Mouse (Mus musculus): ENCODE results near the gene Nckipsd. TPM values are rescaled to one million over a fixed set of nuclear protein-coding genes. Genes with fewer than 3 reads are reported as not detected.

Nckipsd gene
- total and polyA plus RNA-seq, 3 experiments: 6.4 to 13.2 (median 6.6) TPM

- Histone ChIP-seq H3K4me3 (replicated peaks in 1 of 3; ENCODE audit: low read depth in 2 of 3, low read length in 2 of 3, poor library complexity in 1 of 3) (peak overlapping the region in 1 of 3 experiments; percentile 12), H3K9me3 (replicated peaks; ENCODE audit: low read length) (no peaks in the 10 kb centered on the region), H3K9ac (ENCODE audit: insufficient read depth, low read depth) (no peak overlapping the region), H3K4me1 (ENCODE audit: control insufficient read depth in 1 of 2, insufficient read depth in 2 of 2) (peaks cover 43 to 86% of the 10 kb centered on the region in 2 experiments), H3K27ac (ENCODE audit: insufficient read depth, low read depth) (peak overlapping the region; percentile 70; the same call in 1 of the 2 replicates), H3K79me2 (replicated peaks; ENCODE audit: control insufficient read depth, extremely low read depth, insufficient read depth, poor library complexity, severe bottlenecking) (peaks cover 69% of the 10 kb centered on the region), H3K4me2 (ENCODE audit: insufficient read depth, low read depth, poor library complexity, severe bottlenecking) (peak overlapping the region; percentile 18), H3K27me3 (replicated peaks) (no peaks in the 10 kb centered on the region), H3K36me3 (replicated peaks in 1 of 2; ENCODE audit: control insufficient read depth in 1 of 2, insufficient read depth in 1 of 2, low read length in 1 of 2) (peaks cover 4 to 28% of the 10 kb centered on the region in 2 experiments)
- peak; percentile 58 for DNase-seq (ENCODE audit: extremely low read depth)
- in situ Hi-C loops (cut with MboI; ENCODE audit: low pct_ligation_motif_present, low pct_unique_long_range_greater_than_20kb, low sequenced_read_pairs): no loop called here
- TF ChIP-seq HCFC1 (IDR thresholded peaks at IDR 0.05; ENCODE audit: low read depth, low read length): no peak
- TF ChIP-seq IRF4 (IDR thresholded peaks at IDR 0.05; ENCODE audit: low read depth, low read length): peak; percentile 52; the same call in 1 of the 2 replicates
- TF ChIP-seq SMC3 (IDR thresholded peaks at IDR 0.05; ENCODE audit: low read depth, low read length): no peak
- no peak for TF ChIP-seq MAX (IDR thresholded peaks at IDR 0.05; ENCODE audit: low read length)
- TF ChIP-seq MAZ (IDR thresholded peaks at IDR 0.05; ENCODE audit: low read depth, low read length): no peak
- TF ChIP-seq RCOR1 (conservative IDR thresholded peaks at IDR 0.05; ENCODE audit: low read depth, low read length): no peak
- TF ChIP-seq POLR2AphosphoS2 (IDR thresholded peaks at IDR 0.05; ENCODE audit: low read depth, low read length): no peak
- TF ChIP-seq RAD21 (IDR thresholded peaks at IDR 0.05; ENCODE audit: low read depth, low read length): no peak
- TF ChIP-seq MAFK (IDR thresholded peaks at IDR 0.05; ENCODE audit: insufficient replicate concordance, low read length): no peak
- no peak for TF ChIP-seq ELF1 (IDR thresholded peaks at IDR 0.05; ENCODE audit: low read depth, low read length)
- no peak for TF ChIP-seq MYC (IDR thresholded peaks at IDR 0.05; ENCODE audit: low read depth, low read length)
- TF ChIP-seq USF2 (conservative IDR thresholded peaks at IDR 0.05; ENCODE audit: low read depth, low read length): no peak
- no peak for TF ChIP-seq ZC3H11A (IDR thresholded peaks at IDR 0.05; ENCODE audit: low read depth, low read length)
- TF ChIP-seq MXI1 (IDR thresholded peaks at IDR 0.05; ENCODE audit: low read depth, low read length): no peak
- TF ChIP-seq NELFE (IDR thresholded peaks at IDR 0.05; ENCODE audit: low read depth, low read length): no peak
- TF ChIP-seq ZNF384 (IDR thresholded peaks at IDR 0.05; ENCODE audit: low read depth, low read length): no peak
- no peak for TF ChIP-seq UBTF (IDR thresholded peaks at IDR 0.05; ENCODE audit: low read depth, low read length)
- no peak for TF ChIP-seq ZKSCAN1 (IDR thresholded peaks at IDR 0.05; ENCODE audit: borderline replicate concordance, low read depth, low read length)
- TF ChIP-seq JUN (IDR thresholded peaks at IDR 0.05; ENCODE audit: insufficient read depth, low read depth, low read length): peak; percentile 72
- no peak for TF ChIP-seq USF1 (IDR thresholded peaks at IDR 0.05; ENCODE audit: low read depth, low read length)
- TF ChIP-seq KAT2A (IDR thresholded peaks at IDR 0.05; ENCODE audit: insufficient replicate concordance, low read length): no peak
- TF ChIP-seq CHD2 (IDR thresholded peaks at IDR 0.05; ENCODE audit: low read length): no peak
- TF ChIP-seq CTCF (conservative IDR thresholded peaks at IDR 0.05 in 1 of 2, IDR thresholded peaks at IDR 0.05 in 1 of 2; ENCODE audit: low read depth in 2 of 2, low read length in 2 of 2): no peak
- no peak for TF ChIP-seq NRF1 (IDR thresholded peaks at IDR 0.05; ENCODE audit: low read depth, low read length)
- peak; percentile 87 for TF ChIP-seq ETS1 (conservative IDR thresholded peaks at IDR 0.05; ENCODE audit: low read depth, low read length)
- TF ChIP-seq SIN3A (IDR thresholded peaks at IDR 0.05; ENCODE audit: low read length): no peak
- TF ChIP-seq E2F4 (IDR thresholded peaks at IDR 0.05; ENCODE audit: insufficient replicate concordance, low read depth, low read length): no peak
- no peak for TF ChIP-seq TBP (conservative IDR thresholded peaks at IDR 0.05; ENCODE audit: low read depth, low read length)
- no peak for TF ChIP-seq PAX5 (IDR thresholded peaks at IDR 0.05; ENCODE audit: low read length)
- TF ChIP-seq ZMIZ1 (IDR thresholded peaks at IDR 0.05; ENCODE audit: low read depth, low read length): no peak
- TF ChIP-seq CHD1 (IDR thresholded peaks at IDR 0.05; ENCODE audit: low read depth, low read length): no peak
- peak; percentile 63; the same call in 1 of the 2 replicates for TF ChIP-seq EP300 (IDR thresholded peaks at IDR 0.05; ENCODE audit: low read length)
- TF ChIP-seq POLR2A (IDR thresholded peaks at IDR 0.05; ENCODE audit: low read depth, low read length): no peak
- TF ChIP-seq TCF12 (IDR thresholded peaks at IDR 0.05; ENCODE audit: low read depth, low read length): peak; percentile 64; the same call in 1 of the 2 replicates
- TF ChIP-seq MEF2A (IDR thresholded peaks at IDR 0.05; ENCODE audit: borderline replicate concordance, low read depth, low read length): peak; percentile 75
- TF ChIP-seq JUND (conservative IDR thresholded peaks at IDR 0.05; ENCODE audit: low read depth, low read length): 0 out of 2 replicates have a peak, but pooled peaks have one; percentile 44
- no peak for TF ChIP-seq GABPA (IDR thresholded peaks at IDR 0.05; ENCODE audit: insufficient replicate concordance, low read depth, low read length)
- peak; percentile 95 for TF ChIP-seq BHLHE40 (IDR thresholded peaks at IDR 0.05; ENCODE audit: low read depth, low read length)
- dilution Hi-C loops (cut with MboI; ENCODE audit: extremely low pct_ligation_motif_present, extremely low pct_unique_long_range_greater_than_20kb, low sequenced_read_pairs): no loop called here
These were observed 21.1 kb upstream of the Nckipsd start for GRCm38 (mm10) chr9:108787080-108787479.
